Mouse (Mus musculus): ENCODE measurements at regions not wholly inside any gene's neighbourhood (a gene's known extent, or its start where the extent isn't known, plus 50 kb on each side); places are given as distances from the start of the nearest gene placed in this dataset.

DNA sequence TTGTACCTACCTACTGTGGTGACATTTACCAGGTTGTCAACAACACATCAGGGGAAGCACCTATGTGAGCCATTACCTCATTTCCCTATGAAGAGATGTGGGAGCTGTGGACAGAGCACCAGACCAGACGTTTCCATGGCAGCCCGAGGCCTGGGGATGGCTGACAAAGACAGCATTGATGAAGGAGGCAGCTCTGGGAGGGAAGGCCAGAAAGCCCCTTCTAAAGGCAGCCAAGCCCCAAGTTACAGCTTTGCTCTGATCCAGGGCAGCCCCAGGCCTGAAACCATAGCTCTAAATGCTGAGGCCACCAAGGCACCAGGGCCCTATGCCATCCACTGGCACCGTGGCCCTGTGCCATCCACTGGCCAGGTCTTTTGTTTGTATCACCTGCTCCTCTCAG lies 157.9 kb upstream of the Gm3448 start:
- Histone ChIP-seq H3K4me3 (replicated peaks) (no peak overlapping the region), H3K36me3 (replicated peaks; ENCODE audit: low read length) (no peaks in the 10 kb centered on the region), H3K9me3 (no peaks in the 10 kb centered on the region), H3K4me1 (no peaks in the 10 kb centered on the region), H3K27me3 (replicated peaks) (peaks cover 53% of the 10 kb centered on the region)
- TF ChIP-seq FLI1 (IDR thresholded peaks at IDR 0.05; ENCODE audit: low read length) (no peak), GATA1 (IDR thresholded peaks at IDR 0.05; ENCODE audit: borderline replicate concordance, low read length) (no peak)

DNA sequence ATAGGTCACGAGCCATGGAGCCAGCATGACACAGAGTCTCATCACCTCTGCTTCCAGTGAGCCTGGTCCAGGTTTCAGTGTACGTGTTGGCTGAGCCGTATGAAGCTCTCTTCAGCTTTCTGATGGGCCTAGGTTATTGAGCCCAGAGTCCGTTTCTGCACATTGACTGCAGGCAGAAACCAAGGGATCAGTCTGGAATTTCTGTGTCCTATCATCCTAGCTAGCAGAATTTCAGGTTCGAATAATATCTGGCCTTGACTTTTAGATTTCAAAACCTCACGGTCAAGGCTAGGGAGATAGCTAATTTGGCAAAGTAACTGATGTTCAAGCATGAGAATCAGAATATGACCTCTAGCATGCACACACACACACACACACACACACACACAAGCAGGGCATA lies 156.0 kb upstream of the Gm3448 start:
- Histone ChIP-seq H3K4me3 (replicated peaks) (no peak overlapping the region), H3K27me3 (replicated peaks) (peaks cover 55% of the 10 kb centered on the region), H3K4me1 (no peaks in the 10 kb centered on the region), H3K36me3 (replicated peaks; ENCODE audit: low read length) (no peaks in the 10 kb centered on the region), H3K9me3 (no peaks in the 10 kb centered on the region)
- TF ChIP-seq FLI1 (IDR thresholded peaks at IDR 0.05; ENCODE audit: low read length) (no peak), GATA1 (IDR thresholded peaks at IDR 0.05; ENCODE audit: borderline replicate concordance, low read length) (no peak)

DNA sequence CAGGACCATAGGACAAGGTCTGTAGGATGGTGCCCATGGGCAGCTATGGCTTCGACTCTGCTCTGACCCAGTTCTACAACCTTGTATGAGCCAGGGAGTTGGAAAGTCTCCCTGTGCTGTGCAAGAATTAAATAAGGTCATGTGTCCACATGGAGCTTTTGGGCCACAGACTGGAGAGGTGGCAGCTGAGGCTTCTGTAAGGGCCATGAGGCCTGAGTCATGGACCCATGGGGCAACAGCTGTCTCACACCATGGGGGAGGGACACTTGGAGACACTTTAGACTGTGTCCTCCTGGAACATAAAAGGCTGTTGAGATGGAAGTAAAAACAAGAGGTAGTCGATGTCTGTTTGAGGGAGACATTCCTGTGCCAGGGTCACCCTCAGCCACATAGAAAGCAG lies 154.5 kb upstream of the Gm3448 start:
- TF ChIP-seq FLI1 (IDR thresholded peaks at IDR 0.05; ENCODE audit: low read length) (no peak), GATA1 (IDR thresholded peaks at IDR 0.05; ENCODE audit: borderline replicate concordance, low read length) (no peak)
- H3K9me3 ChIP-seq: no peaks in the 10 kb centered on the region
- no peak overlapping the region for H3K4me3 ChIP-seq (replicated peaks)
- peaks cover 62% of the 10 kb centered on the region for H3K27me3 ChIP-seq (replicated peaks)
- H3K4me1 ChIP-seq: no peaks in the 10 kb centered on the region
- H3K36me3 ChIP-seq (replicated peaks; ENCODE audit: low read length): no peaks in the 10 kb centered on the region

DNA sequence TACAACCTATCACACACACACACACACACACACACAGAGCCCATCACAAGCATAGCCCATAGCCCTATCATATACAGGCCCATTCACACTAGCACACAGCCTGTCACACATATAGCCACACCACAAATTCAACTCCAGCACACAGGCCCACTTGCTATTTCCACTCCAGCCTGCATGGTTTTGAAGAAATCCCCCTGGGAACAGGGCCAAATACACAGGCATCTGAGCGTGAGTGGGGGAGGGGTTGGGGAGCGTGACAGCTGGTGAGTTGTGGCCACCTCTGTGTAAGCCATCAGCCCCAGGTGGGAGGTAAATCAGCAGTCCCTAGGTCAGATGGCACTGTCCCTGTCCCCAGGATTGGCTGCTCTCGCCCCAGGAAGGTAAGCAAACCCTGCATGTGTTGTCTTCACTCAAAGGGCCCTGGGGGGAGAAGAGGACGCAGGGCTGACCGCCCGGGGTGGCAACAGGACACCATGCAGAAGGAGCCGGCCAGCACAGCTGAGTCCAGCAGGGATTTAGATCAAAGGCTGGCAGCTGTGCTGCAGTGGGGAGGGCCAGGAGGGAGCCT lies 153.6 kb upstream of the Gm3448 start:
- no peak overlapping the region for H3K4me3 ChIP-seq (replicated peaks)
- peaks cover 61% of the 10 kb centered on the region for H3K27me3 ChIP-seq (replicated peaks)
- no peaks in the 10 kb centered on the region for H3K36me3 ChIP-seq (replicated peaks; ENCODE audit: low read length)
- no peaks in the 10 kb centered on the region for H3K4me1 ChIP-seq
- H3K9me3 ChIP-seq: no peaks in the 10 kb centered on the region
- TF ChIP-seq GATA1 (IDR thresholded peaks at IDR 0.05; ENCODE audit: borderline replicate concordance, low read length) (no peak), FLI1 (IDR thresholded peaks at IDR 0.05; ENCODE audit: low read length) (no peak)

DNA sequence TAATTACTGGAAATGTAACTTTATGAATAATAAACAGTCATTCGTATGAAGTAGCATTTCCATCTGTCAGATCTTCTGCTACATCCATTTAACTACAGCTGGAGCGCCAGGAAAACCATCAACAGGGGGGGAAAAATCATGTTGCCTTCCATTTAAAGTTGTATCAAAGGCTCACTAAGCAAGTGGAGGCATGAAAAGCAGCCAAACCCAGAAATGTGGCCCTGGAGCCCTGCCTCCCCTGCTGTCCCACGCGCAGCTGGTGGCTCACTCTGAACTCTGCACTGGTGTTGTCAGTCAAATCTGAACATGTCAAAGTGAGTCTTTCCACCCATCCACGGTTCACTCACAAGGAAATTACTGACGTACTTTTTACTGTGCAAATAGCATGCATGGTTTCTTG lies 152.5 kb upstream of the Gm3448 start:
- no peak for TF ChIP-seq GATA1 (IDR thresholded peaks at IDR 0.05; ENCODE audit: borderline replicate concordance, low read length)
- TF ChIP-seq FLI1 (IDR thresholded peaks at IDR 0.05; ENCODE audit: low read length): no peak

DNA sequence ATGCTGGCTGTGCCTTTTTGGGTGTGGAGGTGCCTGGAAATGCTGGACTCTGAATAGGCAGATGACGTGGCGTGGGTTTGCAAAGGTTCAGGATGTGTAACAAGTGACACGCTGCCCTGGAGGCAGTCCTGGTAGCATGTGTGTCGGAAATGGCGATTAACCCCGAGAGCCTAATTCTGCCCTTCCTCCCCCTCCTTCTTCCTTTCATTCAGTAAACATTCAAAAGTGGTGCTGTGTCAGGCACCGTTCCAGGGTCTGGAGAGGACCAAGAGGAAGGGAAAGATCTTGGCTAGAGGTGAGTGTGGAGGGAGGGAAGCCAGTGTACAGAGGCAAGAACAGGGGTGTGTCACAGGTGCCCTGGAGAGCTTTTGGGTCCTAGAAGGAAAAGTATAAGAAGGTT lies 151.5 kb upstream of the Gm3448 start:
- no peak for TF ChIP-seq GATA1 (IDR thresholded peaks at IDR 0.05; ENCODE audit: borderline replicate concordance, low read length)
- TF ChIP-seq FLI1 (IDR thresholded peaks at IDR 0.05; ENCODE audit: low read length): no peak
- Histone ChIP-seq H3K9me3 (peaks cover 1% of the 10 kb centered on the region; the same call in 1 of the 2 replicates), H3K36me3 (replicated peaks; ENCODE audit: low read length) (no peaks in the 10 kb centered on the region), H3K4me1 (no peaks in the 10 kb centered on the region), H3K4me3 (replicated peaks) (no peak overlapping the region), H3K27me3 (replicated peaks) (peaks cover 62% of the 10 kb centered on the region)

More for the DNA sequence above, 152.5 kb upstream of the Gm3448 start:
- peaks cover 63% of the 10 kb centered on the region for H3K27me3 ChIP-seq (replicated peaks)
- no peaks in the 10 kb centered on the region for H3K36me3 ChIP-seq (replicated peaks; ENCODE audit: low read length)
- H3K9me3 ChIP-seq: no peaks in the 10 kb centered on the region
- H3K4me3 ChIP-seq (replicated peaks): no peak overlapping the region
- no peaks in the 10 kb centered on the region for H3K4me1 ChIP-seq

DNA sequence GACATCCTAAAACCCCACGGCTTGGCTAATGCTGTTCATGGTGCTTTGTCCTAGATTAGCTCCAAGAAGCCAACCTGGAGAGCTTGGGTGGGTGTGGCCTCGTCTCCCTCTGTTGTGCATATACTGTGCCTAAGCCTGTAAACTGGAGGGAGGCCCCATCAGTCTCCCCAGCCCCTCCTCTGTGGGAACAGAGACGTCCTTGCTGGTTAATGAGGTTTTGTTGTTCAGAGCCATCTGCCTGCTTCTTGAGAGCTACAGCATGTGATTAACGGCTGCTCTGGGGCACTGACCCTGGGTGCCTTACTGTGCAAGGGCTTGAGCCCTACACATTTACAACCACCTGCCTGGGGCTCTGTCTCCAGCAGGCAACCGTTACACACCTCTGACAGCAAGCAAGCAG lies 143.9 kb upstream of the Gm3448 start:
- Histone ChIP-seq H3K9me3 (peaks cover 24% of the 10 kb centered on the region), H3K27me3 (replicated peaks) (peaks cover 64% of the 10 kb centered on the region), H3K36me3 (replicated peaks; ENCODE audit: low read length) (no peaks in the 10 kb centered on the region), H3K4me3 (replicated peaks) (no peak overlapping the region), H3K4me1 (no peaks in the 10 kb centered on the region)
- TF ChIP-seq FLI1 (IDR thresholded peaks at IDR 0.05; ENCODE audit: low read length) (no peak), GATA1 (IDR thresholded peaks at IDR 0.05; ENCODE audit: borderline replicate concordance, low read length) (no peak)

DNA sequence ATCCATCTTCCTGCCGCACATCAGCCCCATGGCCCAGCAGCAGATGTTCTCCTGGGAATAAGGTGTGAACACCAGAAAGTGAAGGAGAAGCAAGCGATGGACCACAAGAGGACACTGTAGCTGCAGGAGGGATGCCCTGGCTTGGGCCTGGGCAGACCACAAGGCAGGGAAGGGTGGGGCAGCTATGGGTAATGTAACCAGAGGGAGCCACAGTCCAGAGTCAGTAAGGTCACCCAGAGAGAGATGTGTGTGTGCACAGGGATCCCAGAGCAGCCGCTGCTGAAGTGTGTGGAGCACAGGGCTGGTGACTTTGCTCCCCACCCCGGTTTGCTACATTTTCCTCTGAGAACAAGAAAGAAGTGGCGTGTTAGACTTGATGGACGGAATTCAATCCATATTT lies 142.5 kb upstream of the Gm3448 start:
- H3K9me3 ChIP-seq: peaks cover 24% of the 10 kb centered on the region
- TF ChIP-seq GATA1 (IDR thresholded peaks at IDR 0.05; ENCODE audit: borderline replicate concordance, low read length) (no peak), FLI1 (IDR thresholded peaks at IDR 0.05; ENCODE audit: low read length) (no peak)
- no peak overlapping the region for H3K4me3 ChIP-seq (replicated peaks)
- no peaks in the 10 kb centered on the region for H3K36me3 ChIP-seq (replicated peaks; ENCODE audit: low read length)
- no peaks in the 10 kb centered on the region for H3K4me1 ChIP-seq
- peaks cover 65% of the 10 kb centered on the region for H3K27me3 ChIP-seq (replicated peaks)

DNA sequence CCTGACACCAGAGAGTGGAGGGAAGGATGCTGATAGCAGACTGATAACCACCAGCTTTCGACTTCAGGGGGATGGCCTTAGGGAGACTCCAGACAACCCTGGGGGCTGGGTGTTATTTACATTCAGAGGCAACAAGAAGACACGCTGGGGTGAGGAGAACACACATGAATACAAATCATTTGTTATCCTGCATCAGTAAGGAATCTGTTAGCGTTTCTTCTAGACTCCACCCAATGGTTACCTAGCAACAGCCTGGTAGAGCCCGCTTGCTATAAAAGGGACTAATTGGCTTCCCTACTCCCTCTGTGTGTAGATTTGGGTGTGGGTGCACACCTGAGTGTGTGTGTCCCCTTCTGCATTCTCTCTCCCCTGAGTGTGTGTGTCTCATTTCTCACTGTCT lies 140.8 kb upstream of the Gm3448 start:
- no peak for TF ChIP-seq GATA1 (IDR thresholded peaks at IDR 0.05; ENCODE audit: borderline replicate concordance, low read length)
- no peak for TF ChIP-seq FLI1 (IDR thresholded peaks at IDR 0.05; ENCODE audit: low read length)
- H3K9me3 ChIP-seq: peaks cover 15% of the 10 kb centered on the region
- H3K4me3 ChIP-seq (replicated peaks): no peak overlapping the region
- no peaks in the 10 kb centered on the region; the same call in 1 of the 2 replicates for H3K4me1 ChIP-seq
- peaks cover 70% of the 10 kb centered on the region for H3K27me3 ChIP-seq (replicated peaks)
- no peaks in the 10 kb centered on the region for H3K36me3 ChIP-seq (replicated peaks; ENCODE audit: low read length)

DNA sequence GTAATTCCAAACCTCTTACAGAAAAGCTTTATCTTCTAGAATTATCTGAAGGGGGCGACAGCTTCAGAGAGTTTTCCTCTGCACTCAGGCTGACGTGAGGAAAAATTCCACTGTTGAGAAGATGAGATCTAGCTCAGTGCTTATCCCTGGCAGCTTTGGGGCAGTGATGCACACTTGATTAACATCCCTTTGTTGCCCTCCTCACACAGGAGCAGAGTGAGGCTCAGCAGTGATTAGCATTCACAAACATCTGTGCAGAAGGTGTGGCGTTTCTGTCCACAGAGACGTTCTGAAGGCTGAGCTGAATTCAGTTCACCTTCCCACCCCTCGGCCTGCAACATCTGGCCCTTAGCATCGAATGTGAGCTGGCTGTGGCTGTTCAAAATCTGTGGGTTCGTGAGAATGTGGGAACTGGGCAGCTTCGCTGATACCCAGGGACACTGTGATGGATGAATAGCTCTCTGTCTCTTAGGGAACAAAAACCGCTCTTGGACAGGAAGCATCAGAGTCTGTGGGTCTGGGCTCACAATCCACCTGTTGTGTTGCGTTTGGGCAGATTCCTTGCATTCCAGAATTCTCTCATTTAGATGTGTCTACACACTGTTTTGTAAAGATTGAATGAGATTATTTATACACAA lies 139.0 kb upstream of the Gm3448 start:
- Histone ChIP-seq H3K4me3 (replicated peaks) (no peak overlapping the region), H3K36me3 (replicated peaks; ENCODE audit: low read length) (no peaks in the 10 kb centered on the region), H3K4me1 (peaks cover under 1% of the 10 kb centered on the region), H3K27me3 (replicated peaks) (peaks cover 77% of the 10 kb centered on the region), H3K9me3 (0 out of 2 replicates have a peak, but pooled peaks cover 2% of the 10 kb centered on the region)
- TF ChIP-seq FLI1 (IDR thresholded peaks at IDR 0.05; ENCODE audit: low read length) (no peak), GATA1 (IDR thresholded peaks at IDR 0.05; ENCODE audit: borderline replicate concordance, low read length) (no peak)

All from megakaryocyte, embryonic 14.5 days (primary cell).